Mouse (Mus musculus) limb, embryonic 15.5 days (tissue): ENCODE measurements around the gene Pemt. TPM values are rescaled to one million over a fixed set of nuclear protein-coding genes. Genes with fewer than 3 reads are reported as not detected.
A peak's percentile ranks its signal among the peaks of the same experiment; 100 is the strongest.

Source experiments
- ATAC-seq: fragments of 200-750 bp; cut with Nextera tagmentation; 2 replicates; pipeline ENCODE4 v1.8.0; 2017; ENCODE audit warnings: low read depth, moderate TSS enrichment; ENCODE audit not compliant: insufficient number of reproducible peaks, low FRiP score, low TSS enrichment
- H3K27ac ChIP-seq: fragments of 300-500 bp; sonication (generic); 2 replicates; pipeline ENCODE4 v1.5.1; 2015; ENCODE audit warnings: moderate library complexity, mild to moderate bottlenecking, inconsistent platforms
- H3K27me3 ChIP-seq: fragments of 300-500 bp; sonication (generic); 2 replicates; pipeline ENCODE4 v1.6.1; 2015; ENCODE audit warnings: inconsistent platforms
- H3K36me3 ChIP-seq: fragments of 300-500 bp; sonication (generic); 2 replicates; pipeline ENCODE4 v1.6.1; 2015; ENCODE audit warnings: inconsistent platforms
- H3K4me1 ChIP-seq: fragments of 300-500 bp; sonication (generic); 2 replicates; pipeline ENCODE4 v1.6.1; 2015; ENCODE audit warnings: inconsistent platforms
- H3K4me2 ChIP-seq: fragments of 300-500 bp; sonication (generic); 2 replicates; pipeline ENCODE4 v1.6.1; 2015; ENCODE audit warnings: mild to moderate bottlenecking, inconsistent platforms
- H3K4me3 ChIP-seq: fragments of 300-500 bp; sonication (generic); 2 replicates; pipeline ENCODE4 v1.5.1; 2015; ENCODE audit warnings: mild to moderate bottlenecking, inconsistent platforms
- H3K9ac ChIP-seq: fragments of 300-500 bp; sonication (generic); 2 replicates; pipeline ENCODE4 v1.6.1; 2015; ENCODE audit warnings: inconsistent platforms
- H3K9me3 ChIP-seq: fragments of 300-500 bp; sonication (generic); 2 replicates; pipeline ENCODE4 v1.6.1; 2016; ENCODE audit warnings: inconsistent platforms
- WGBS: fragments of 180-500 bp; shearing (Covaris S2); methylation state at CpG from one replicate; pipeline ENCODE4 v1.1.7; 2015; 5-methylcytosine and 5-hydroxymethylcytosine counted together
- polyA plus RNA-seq: library from polyadenylated mRNA; unstranded; fragments of >200 nt; fragmentation: Nextera tagmentation; extraction: Ambion mirVana; gene quantifications from 2 replicates; pipeline ENCODE4 v1.2.1, GENCODE M21; 2015

Gene Pemt
- polyA plus RNA-seq, 1 experiment from 2014 or later, result 4.6 TPM

- H3K4me1 ChIP-seq, result peaks cover 8% of the 10 kb centered on the region
- 7% methylated on average over 3 of the region's 3 CpGs for WGBS
- peak overlapping the region; percentile 97 for H3K27ac ChIP-seq
- peak; percentile 12; the same call in 1 of the 2 replicates for ATAC-seq
- H3K27me3 ChIP-seq, result no peaks in the 10 kb centered on the region
- no peaks in the 10 kb centered on the region for H3K36me3 ChIP-seq
- H3K4me3 ChIP-seq, result peak overlapping the region; percentile 67
- peak overlapping the region; percentile 35 for H3K9ac ChIP-seq
- H3K9me3 ChIP-seq, result no peaks in the 10 kb centered on the region
- H3K4me2 ChIP-seq, result peak overlapping the region; percentile 52
Observed at GRCm38 (mm10) chr11:60045676-60046057, 622 bp downstream of the Pemt start.

- no peaks in the 10 kb centered on the region for H3K27me3 ChIP-seq
- no peaks in the 10 kb centered on the region for H3K36me3 ChIP-seq
- peaks cover 8% of the 10 kb centered on the region for H3K4me1 ChIP-seq
- no peak for ATAC-seq
- no peak overlapping the region for H3K27ac ChIP-seq
- no peaks in the 10 kb centered on the region for H3K9me3 ChIP-seq
- 93% methylated on average over 1 of the region's 1 CpGs for WGBS
- no peak overlapping the region for H3K4me2 ChIP-seq
- H3K9ac ChIP-seq, result no peak overlapping the region
- H3K4me3 ChIP-seq, result no peak overlapping the region
Observed at GRCm38 (mm10) chr11:60044777-60045176, 1.5 kb downstream of the Pemt start.

- H3K27me3 ChIP-seq, result no peaks in the 10 kb centered on the region
- peaks cover 8% of the 10 kb centered on the region for H3K4me1 ChIP-seq
- no peak for ATAC-seq
- no peaks in the 10 kb centered on the region for H3K36me3 ChIP-seq
- no peak overlapping the region for H3K4me2 ChIP-seq
- H3K4me3 ChIP-seq, result no peak overlapping the region
- no peak overlapping the region for H3K9ac ChIP-seq
- H3K9me3 ChIP-seq, result no peaks in the 10 kb centered on the region
- H3K27ac ChIP-seq, result no peak overlapping the region
Observed at GRCm38 (mm10) chr11:60042277-60042676, 4.0 kb downstream of the Pemt start.

- Histone ChIP-seq H3K36me3 (no peaks in the 10 kb centered on the region), H3K4me3 (no peak overlapping the region)
- no peak for ATAC-seq
Observed at GRCm38 (mm10) chr11:60036537-60037220, 9.6 kb downstream of the Pemt start.

GRCm38 (mm10) chr11:60034911-60035400 lies 11.3 kb downstream of the Pemt start:
- Histone ChIP-seq H3K4me1 (0 out of 2 replicates have a peak, but pooled peaks cover 3% of the 10 kb centered on the region), H3K4me3 (no peak overlapping the region), H3K9ac (no peak overlapping the region), H3K27me3 (no peaks in the 10 kb centered on the region), H3K36me3 (no peaks in the 10 kb centered on the region), H3K27ac (no peak overlapping the region), H3K4me2 (no peak overlapping the region), H3K9me3 (no peaks in the 10 kb centered on the region)
- whole genome bisulfite sequencing, result 81% methylated on average over 8 of the region's 8 CpGs
- ATAC-seq, result no peak

More at GRCm38 (mm10) chr11:60036537-60037220, 9.6 kb downstream of the Pemt start:
- H3K4me1 ChIP-seq, result 0 out of 2 replicates have a peak, but pooled peaks cover 3% of the 10 kb centered on the region
- no peaks in the 10 kb centered on the region for H3K27me3 ChIP-seq
- no peak overlapping the region for H3K9ac ChIP-seq
- no peaks in the 10 kb centered on the region for H3K9me3 ChIP-seq
- no peak overlapping the region for H3K27ac ChIP-seq
- H3K4me2 ChIP-seq, result no peak overlapping the region
- 64% methylated on average over 5 of the region's 5 CpGs for WGBS

- Histone ChIP-seq H3K4me1 (0 out of 2 replicates have a peak, but pooled peaks cover 3% of the 10 kb centered on the region), H3K36me3 (no peaks in the 10 kb centered on the region), H3K9me3 (no peaks in the 10 kb centered on the region), H3K27ac (no peak overlapping the region), H3K9ac (no peak overlapping the region), H3K27me3 (no peaks in the 10 kb centered on the region), H3K4me2 (no peak overlapping the region), H3K4me3 (no peak overlapping the region)
- WGBS, result 82% methylated on average over 6 of the region's 6 CpGs
- ATAC-seq, result no peak
Observed at GRCm38 (mm10) chr11:60034293-60034692, 12.0 kb downstream of the Pemt start.

- Histone ChIP-seq H3K4me1 (0 out of 2 replicates have a peak, but pooled peaks cover 3% of the 10 kb centered on the region), H3K4me3 (no peak overlapping the region), H3K27ac (no peak overlapping the region), H3K27me3 (no peaks in the 10 kb centered on the region), H3K36me3 (no peaks in the 10 kb centered on the region), H3K9ac (no peak overlapping the region), H3K4me2 (no peak overlapping the region), H3K9me3 (no peaks in the 10 kb centered on the region)
- ATAC-seq, result no peak
- 65% methylated on average over 6 of the region's 6 CpGs for WGBS
Observed at GRCm38 (mm10) chr11:60032586-60033430, 13.5 kb downstream of the Pemt start.

- H3K27me3 ChIP-seq, result no peaks in the 10 kb centered on the region
- H3K36me3 ChIP-seq, result no peaks in the 10 kb centered on the region
- ATAC-seq, result no peak
- WGBS, result 84% methylated on average over 4 of the region's 4 CpGs
- H3K9me3 ChIP-seq, result no peaks in the 10 kb centered on the region
- H3K4me1 ChIP-seq, result 0 out of 2 replicates have a peak, but pooled peaks cover 3% of the 10 kb centered on the region
- no peak overlapping the region for H3K4me3 ChIP-seq
- no peak overlapping the region for H3K9ac ChIP-seq
- no peak overlapping the region for H3K4me2 ChIP-seq
- no peak overlapping the region for H3K27ac ChIP-seq
Observed at GRCm38 (mm10) chr11:60030747-60031331, 15.4 kb downstream of the Pemt start.

- no peak overlapping the region for H3K27ac ChIP-seq
- no peaks in the 10 kb centered on the region for H3K9me3 ChIP-seq
- no peak overlapping the region for H3K4me3 ChIP-seq
- no peak overlapping the region for H3K9ac ChIP-seq
- 48% methylated on average over 9 of the region's 9 CpGs for WGBS
- no peak overlapping the region for H3K4me2 ChIP-seq
- H3K4me1 ChIP-seq, result 0 out of 2 replicates have a peak, but pooled peaks cover 3% of the 10 kb centered on the region
- H3K36me3 ChIP-seq, result no peaks in the 10 kb centered on the region
- H3K27me3 ChIP-seq, result no peaks in the 10 kb centered on the region
- no peak for ATAC-seq
Observed at GRCm38 (mm10) chr11:60029976-60030375, 16.3 kb downstream of the Pemt start.

GRCm38 (mm10) chr11:60027913-60028875 lies 18.1 kb downstream of the Pemt start:
- no peak overlapping the region for H3K27ac ChIP-seq
- no peaks in the 10 kb centered on the region for H3K9me3 ChIP-seq
- H3K27me3 ChIP-seq, result no peaks in the 10 kb centered on the region
- H3K9ac ChIP-seq, result no peak overlapping the region
- no peaks in the 10 kb centered on the region for H3K36me3 ChIP-seq
- H3K4me3 ChIP-seq, result no peak overlapping the region
- 77% methylated on average over 10 of the region's 10 CpGs for WGBS
- no peak overlapping the region for H3K4me2 ChIP-seq
- no peak for ATAC-seq
- H3K4me1 ChIP-seq, result 0 out of 2 replicates have a peak, but pooled peaks cover 3% of the 10 kb centered on the region

GRCm38 (mm10) chr11:60027272-60027671 lies 19.0 kb downstream of the Pemt start:
- Histone ChIP-seq H3K4me2 (no peak overlapping the region), H3K36me3 (no peaks in the 10 kb centered on the region), H3K9me3 (no peaks in the 10 kb centered on the region), H3K4me3 (no peak overlapping the region), H3K9ac (no peak overlapping the region), H3K27me3 (no peaks in the 10 kb centered on the region), H3K4me1 (no peaks in the 10 kb centered on the region), H3K27ac (no peak overlapping the region)
- no peak for ATAC-seq
- 2% methylated on average over 2 of the region's 2 CpGs for WGBS
